Mouse (Mus musculus) MEL (cell line): ENCODE results near the gene Antxrl. TPM values are rescaled to one million over a fixed set of nuclear protein-coding genes. Genes with fewer than 3 reads are reported as not detected.

Source experiments
- DNase-seq: peaks from one replicate; pipeline ENCODE4 v3.0.0; 2011; ENCODE audit warnings: low read depth, low spot score
- H3K27ac ChIP-seq: 2 replicates; pipeline ENCODE4 v1.5.1; 2012; ENCODE audit warnings: low read depth, mild to moderate bottlenecking, control low read depth, low read length, moderate library complexity; ENCODE audit not compliant: control insufficient read depth
- H3K27me3 ChIP-seq, 2 experiments: fragments of 150-350 bp in 1 of 2; sonication (generic) in 1 of 2; 2 replicates each; pipeline ENCODE4 v1.6.1; 2012; ENCODE audit warnings: low read length in 2 of 2, mild to moderate bottlenecking in 2 of 2, improper control_type of control experiment in 1 of 2, moderate library complexity in 1 of 2; ENCODE audit not compliant: insufficient read depth in 2 of 2, control insufficient read depth in 1 of 2
- H3K36me3 ChIP-seq, 2 experiments: 2 replicates each; pipeline ENCODE4 v1.6.1; 2012 to 2014; ENCODE audit warnings: low read length in 2 of 2, improper control_type of control experiment in 1 of 2, inconsistent platforms in 1 of 2, mild to moderate bottlenecking in 1 of 2; ENCODE audit not compliant: insufficient read depth in 2 of 2, control insufficient read depth in 1 of 2
- H3K4me1 ChIP-seq, 2 experiments: fragments of 150-350 bp in 1 of 2; sonication (generic) in 1 of 2; 2 replicates each; pipeline ENCODE4 v1.6.1; 2012; ENCODE audit warnings: low read length in 2 of 2, improper control_type of control experiment in 1 of 2, mild to moderate bottlenecking in 1 of 2; ENCODE audit not compliant: insufficient read depth in 2 of 2, control insufficient read depth in 1 of 2
- H3K4me3 ChIP-seq, 2 experiments: fragments of 150-350 bp in 1 of 2; sonication (generic) in 1 of 2; 2 replicates each; pipeline ENCODE4 v1.5.1; 2012; ENCODE audit warnings: low read depth in 2 of 2, low read length in 2 of 2, mild to moderate bottlenecking in 2 of 2, moderate library complexity in 2 of 2, control low read depth in 1 of 2, improper control_type of control experiment in 1 of 2; ENCODE audit not compliant: control insufficient read depth in 1 of 2, insufficient read depth in 1 of 2
- H3K79me2 ChIP-seq: 2 replicates; pipeline ENCODE4 v1.6.1; 2012; ENCODE audit warnings: mild to moderate bottlenecking, low read length, moderate library complexity; ENCODE audit not compliant: control insufficient read depth, poor library complexity, insufficient read depth
- H3K9ac ChIP-seq: 2 replicates; pipeline ENCODE4 v1.6.1; 2012; ENCODE audit warnings: low read depth, mild to moderate bottlenecking, control low read depth, low read length, moderate library complexity; ENCODE audit not compliant: control insufficient read depth, poor library complexity, severe bottlenecking
- H3K9me3 ChIP-seq: fragments of 150-350 bp; sonication (generic); replicated peaks from 2 replicates; pipeline ENCODE4 v1.6.1; 2012; ENCODE audit warnings: mild to moderate bottlenecking, low read length, improper control_type of control experiment, moderate library complexity; ENCODE audit not compliant: insufficient read depth
- CHD2 ChIP-seq: IDR thresholded peaks from 2 replicates; pipeline ENCODE4 v1.6.1; 2011; ENCODE audit warnings: low read length, improper control_type of control experiment
- ELF1 ChIP-seq: IDR thresholded peaks from 2 replicates; pipeline ENCODE4 v1.6.1; 2014; ENCODE audit warnings: low read depth, mild to moderate bottlenecking, inconsistent platforms, low read length, improper control_type of control experiment, moderate library complexity
- EP300 ChIP-seq, 2 experiments: IDR thresholded peaks; 2 replicates each; pipeline ENCODE4 v1.6.1; 2011; ENCODE audit warnings: improper control_type of control experiment in 2 of 2, low read length in 2 of 2, low read depth in 1 of 2, mild to moderate bottlenecking in 1 of 2
- ETS1 ChIP-seq: IDR thresholded peaks from 2 replicates; pipeline ENCODE4 v1.6.1; 2012; ENCODE audit warnings: low read depth, mild to moderate bottlenecking, inconsistent platforms, low read length, improper control_type of control experiment, moderate library complexity
- GATA1 ChIP-seq: IDR thresholded peaks from 2 replicates; pipeline ENCODE4 v1.6.1; 2011; ENCODE audit warnings: low read depth, low read length, improper control_type of control experiment
- JUND ChIP-seq: IDR thresholded peaks from 2 replicates; pipeline ENCODE4 v1.6.1; 2011; ENCODE audit warnings: low read depth, mild to moderate bottlenecking, improper control_type of control experiment, low read length
- KAT2A ChIP-seq: conservative IDR thresholded peaks from 2 replicates; pipeline ENCODE4 v1.6.1; 2012; ENCODE audit warnings: low read depth, low read length, improper control_type of control experiment, inconsistent platforms
- MAFK ChIP-seq: IDR thresholded peaks from 2 replicates; pipeline ENCODE4 v1.6.1; 2011; ENCODE audit warnings: low read depth, mild to moderate bottlenecking, low read length, improper control_type of control experiment, borderline replicate concordance
- MAX ChIP-seq: IDR thresholded peaks from 2 replicates; pipeline ENCODE4 v1.6.1; 2011; ENCODE audit warnings: low read length, improper control_type of control experiment
- MAZ ChIP-seq: IDR thresholded peaks from 2 replicates; pipeline ENCODE4 v1.6.1; 2012; ENCODE audit warnings: low read depth, mild to moderate bottlenecking, inconsistent platforms, low read length, improper control_type of control experiment
- MXI1 ChIP-seq: IDR thresholded peaks from 2 replicates; pipeline ENCODE4 v1.6.1; 2011; ENCODE audit warnings: mild to moderate bottlenecking, low read depth, low read length, improper control_type of control experiment
- NRF1 ChIP-seq: IDR thresholded peaks from 2 replicates; pipeline ENCODE4 v1.6.1; 2014; ENCODE audit warnings: low read depth, mild to moderate bottlenecking, inconsistent platforms, low read length, improper control_type of control experiment, moderate library complexity; ENCODE audit not compliant: poor library complexity, insufficient read depth, severe bottlenecking
- POLR2AphosphoS2 ChIP-seq: IDR thresholded peaks from 2 replicates; pipeline ENCODE4 v1.6.1; 2011; ENCODE audit warnings: low read length, improper control_type of control experiment
- RAD21 ChIP-seq: IDR thresholded peaks from 2 replicates; pipeline ENCODE4 v1.6.1; 2011; ENCODE audit warnings: mild to moderate bottlenecking, low read depth, low read length, improper control_type of control experiment
- SIN3A ChIP-seq: IDR thresholded peaks from 2 replicates; pipeline ENCODE4 v1.6.1; 2012; ENCODE audit warnings: low read length, improper control_type of control experiment, inconsistent platforms
- SMC3 ChIP-seq: IDR thresholded peaks from 2 replicates; pipeline ENCODE4 v1.6.1; 2011; ENCODE audit warnings: low read depth, low read length, improper control_type of control experiment
- TBP ChIP-seq: IDR thresholded peaks from 2 replicates; pipeline ENCODE4 v1.8.0; 2011; ENCODE audit warnings: low read depth, low read length, improper control_type of control experiment
- UBTF ChIP-seq: IDR thresholded peaks from 2 replicates; pipeline ENCODE4 v1.6.1; 2012; ENCODE audit warnings: low read depth, mild to moderate bottlenecking, inconsistent platforms, low read length, improper control_type of control experiment, moderate library complexity, borderline replicate concordance; ENCODE audit not compliant: insufficient read depth
- USF1 ChIP-seq: IDR thresholded peaks from 2 replicates; pipeline ENCODE4 v1.6.1; 2014; ENCODE audit warnings: low read depth, mild to moderate bottlenecking, inconsistent platforms, low read length, improper control_type of control experiment, moderate library complexity
- USF2 ChIP-seq, 2 experiments: IDR thresholded peaks; 2 replicates each; pipeline ENCODE4 v1.6.1; 2011 to 2012; ENCODE audit warnings: improper control_type of control experiment in 2 of 2, low read length in 2 of 2, borderline replicate concordance in 1 of 2, inconsistent platforms in 1 of 2, low read depth in 1 of 2, mild to moderate bottlenecking in 1 of 2; ENCODE audit not compliant: insufficient read depth in 1 of 2
- polyA plus RNA-seq, 2 experiments: library from polyadenylated mRNA; stranded (reverse) in 1 of 2; unstranded in 1 of 2; fragments of >175 nt in 1 of 2; fragments of >200 nt in 1 of 2; gene quantifications; 2 replicates each; pipeline versions ENCODE4 v1.2.1 to v1.2.4; 2012; ENCODE audit warnings: low replicate concordance in 2 of 2, low read depth in 1 of 2; ENCODE audit not compliant: insufficient read length in 2 of 2, insufficient read depth in 1 of 2, missing spikeins in 1 of 2
- total RNA-seq: library from RNA; depleted of rRNA; stranded (reverse); fragments of 300-350 nt; gene quantifications from 2 replicates; pipeline ENCODE4 v1.2.3, GENCODE M21; 2012

Gene Antxrl
- total and polyA plus RNA-seq, 3 experiments = not detected

- Histone ChIP-seq H3K36me3 (no peaks in the 10 kb centered on the region), H3K4me3 (no peak overlapping the region), H3K79me2 (no peaks in the 10 kb centered on the region), H3K27ac (no peak overlapping the region), H3K9ac (no peak overlapping the region), H3K27me3 (no peaks in the 10 kb centered on the region; a peak in 1 of 4 replicates)
- no peak for TF ChIP-seq EP300 (IDR thresholded peaks at IDR 0.05; ENCODE audit: low read depth in 1 of 2, low read length in 2 of 2)
- no peak for TF ChIP-seq UBTF
- no peak for TF ChIP-seq TBP
- TF ChIP-seq SIN3A = no peak
- TF ChIP-seq ELF1 = no peak
- no peak for TF ChIP-seq CHD2
- no peak for TF ChIP-seq ETS1
- no peak for TF ChIP-seq MAFK
- TF ChIP-seq, all 39 proteins: peak for 0
- no peak for DNase-seq
- H3K9me3 ChIP-seq = no peaks in the 10 kb centered on the region
- no peaks in the 10 kb centered on the region for H3K4me1 ChIP-seq
Measured at GRCm38 (mm10) chr14:34107594-34107993, 55.1 kb downstream of the Antxrl start.

- Histone ChIP-seq H3K79me2 (no peaks in the 10 kb centered on the region), H3K9me3 (no peaks in the 10 kb centered on the region), H3K4me1 (no peaks in the 10 kb centered on the region), H3K36me3 (no peaks in the 10 kb centered on the region), H3K27ac (no peak overlapping the region), H3K9ac (no peak overlapping the region), H3K27me3 (no peaks in the 10 kb centered on the region), H3K4me3 (no peak overlapping the region)
- TF ChIP-seq POLR2AphosphoS2 = no peak
- no peak for TF ChIP-seq USF1
- no peak for TF ChIP-seq GATA1
- TF ChIP-seq SMC3 = no peak
- TF ChIP-seq CHD2 = no peak
- TF ChIP-seq MXI1 = no peak
- TF ChIP-seq JUND = no peak
- DNase-seq = no peak
Measured at GRCm38 (mm10) chr14:34114311-34114710, 61.8 kb downstream of the Antxrl start.

- TF ChIP-seq CHD2 (no peak), NRF1 (no peak), RAD21 (no peak), KAT2A (no peak), MAX (no peak), MAZ (no peak), USF2 (IDR thresholded peaks at IDR 0.05; ENCODE audit: borderline replicate concordance in 1 of 2, insufficient read depth in 1 of 2, low read depth in 1 of 2, low read length in 2 of 2) (no peak)
- Histone ChIP-seq H3K4me3 (no peak overlapping the region), H3K79me2 (no peaks in the 10 kb centered on the region), H3K36me3 (no peaks in the 10 kb centered on the region), H3K27me3 (no peaks in the 10 kb centered on the region; a peak in 1 of 4 replicates), H3K9me3 (no peaks in the 10 kb centered on the region), H3K27ac (no peak overlapping the region), H3K4me1 (no peaks in the 10 kb centered on the region), H3K9ac (no peak overlapping the region)
- DNase-seq = no peak
Measured at GRCm38 (mm10) chr14:34119046-34119723, 66.7 kb downstream of the Antxrl start.
